Mouse (Mus musculus): ENCODE results near the gene Pla2g4b. TPM values are rescaled to one million over a fixed set of nuclear protein-coding genes. Genes with fewer than 3 reads are reported as not detected.

The Pla2g4b gene
- polyA plus RNA-seq, 1 experiment from 2014 or later = 1.5 TPM

- H3K4me3 ChIP-seq (ENCODE audit: low read depth, low read length) = no peak overlapping the region
- no peak for DNase-seq (ENCODE audit: low spot score)
- WGBS = 76% methylated on average over 8 of the region's 8 CpGs
Observed at GRCm38 (mm10) chr2:120062248-120062647, 29.0 kb downstream of the Pla2g4b start.

DNA sequence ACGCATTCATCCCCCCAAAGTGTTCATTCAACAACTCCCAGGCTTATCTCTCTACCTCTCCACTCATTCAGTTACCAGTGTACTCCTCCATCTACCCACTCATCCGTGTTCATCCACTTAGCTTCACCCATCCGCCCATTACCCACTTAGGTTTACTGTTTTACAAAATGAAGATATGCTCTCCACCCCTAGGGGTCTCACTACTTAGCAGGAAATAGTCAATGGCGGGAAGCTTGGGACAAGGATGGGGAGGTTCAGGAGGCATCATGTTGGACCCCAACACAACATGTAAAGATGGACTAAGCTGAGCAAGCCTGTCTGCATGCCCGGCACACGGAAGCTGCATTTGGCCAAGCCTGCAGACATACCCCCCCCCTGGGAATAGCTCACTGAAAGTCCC, 31.4 kb downstream of the Pla2g4b start:
- ATAC-seq (replicated peaks; ENCODE audit: low FRiP score) = no peak
- no peak for DNase-seq (ENCODE audit: low spot score)
- no peaks in the 10 kb centered on the region for H3K4me1 ChIP-seq (replicated peaks; ENCODE audit: control insufficient read depth, insufficient read depth, low read length)
- H3K4me3 ChIP-seq (ENCODE audit: low read depth, low read length) = no peak overlapping the region
- no peak overlapping the region for H3K9ac ChIP-seq (ENCODE audit: low read length)
- H3K27ac ChIP-seq (ENCODE audit: low read depth, low read length) = no peak overlapping the region
- no peak overlapping the region for H3K4me2 ChIP-seq (ENCODE audit: low read depth, low read length, severe bottlenecking)
- no peaks in the 10 kb centered on the region for H3K27me3 ChIP-seq (ENCODE audit: control insufficient read depth, insufficient read depth, low read length)
- no peaks in the 10 kb centered on the region for H3K36me3 ChIP-seq (ENCODE audit: control insufficient read depth, insufficient read depth, low read length)
- no peaks in the 10 kb centered on the region for H3K9me3 ChIP-seq (ENCODE audit: control insufficient read depth, low read length)
- 83% methylated on average over 6 of the region's 6 CpGs for WGBS

More at GRCm38 (mm10) chr2:120062248-120062647, 29.0 kb downstream of the Pla2g4b start:
- H3K9me3 ChIP-seq (ENCODE audit: control insufficient read depth, low read length) = no peaks in the 10 kb centered on the region
- H3K4me1 ChIP-seq (replicated peaks; ENCODE audit: control insufficient read depth, insufficient read depth, low read length) = no peaks in the 10 kb centered on the region
- ATAC-seq (replicated peaks; ENCODE audit: low FRiP score) = no peak
- no peak overlapping the region for H3K9ac ChIP-seq (ENCODE audit: low read length)
- H3K27ac ChIP-seq (ENCODE audit: low read depth, low read length) = no peak overlapping the region
- no peak overlapping the region for H3K4me2 ChIP-seq (ENCODE audit: low read depth, low read length, severe bottlenecking)
- no peaks in the 10 kb centered on the region for H3K27me3 ChIP-seq (ENCODE audit: control insufficient read depth, insufficient read depth, low read length)
- no peaks in the 10 kb centered on the region for H3K36me3 ChIP-seq (ENCODE audit: control insufficient read depth, insufficient read depth, low read length)

- Histone ChIP-seq H3K4me2 (ENCODE audit: low read depth, low read length, severe bottlenecking) (no peak overlapping the region), H3K27ac (ENCODE audit: low read depth, low read length) (no peak overlapping the region), H3K36me3 (ENCODE audit: control insufficient read depth, insufficient read depth, low read length) (no peaks in the 10 kb centered on the region), H3K9me3 (ENCODE audit: control insufficient read depth, low read length) (no peaks in the 10 kb centered on the region), H3K9ac (ENCODE audit: low read length) (no peak overlapping the region), H3K4me1 (replicated peaks; ENCODE audit: control insufficient read depth, insufficient read depth, low read length) (no peaks in the 10 kb centered on the region), H3K4me3 (ENCODE audit: low read depth, low read length) (no peak overlapping the region), H3K27me3 (ENCODE audit: control insufficient read depth, insufficient read depth, low read length) (no peaks in the 10 kb centered on the region)
- 89% methylated on average over 10 of the region's 10 CpGs for WGBS
- ATAC-seq (replicated peaks; ENCODE audit: low FRiP score) (no peak), DNase-seq (ENCODE audit: low spot score) (no peak)
Observed at GRCm38 (mm10) chr2:120065243-120065642, 32.0 kb downstream of the Pla2g4b start.

DNA sequence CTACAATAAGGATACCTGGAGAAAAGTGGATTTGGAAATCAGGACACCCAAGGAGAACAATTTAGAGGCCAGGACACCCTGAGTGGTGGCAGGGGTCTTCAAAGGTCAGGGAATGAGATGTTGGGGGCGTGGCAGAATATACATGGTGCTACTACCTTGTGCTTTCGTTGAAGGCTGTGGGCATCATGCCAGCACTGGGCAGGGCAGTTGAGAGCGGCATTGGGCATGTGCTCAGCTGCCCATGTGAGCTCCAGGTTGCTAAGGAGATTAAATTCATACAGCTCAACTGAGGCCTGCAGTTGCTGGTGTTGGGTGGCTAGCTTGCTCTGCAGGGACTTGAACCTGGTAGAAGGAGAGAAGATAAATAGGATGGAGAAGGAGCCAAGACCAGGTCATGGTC, 33.0 kb downstream of the Pla2g4b start:
- WGBS = 91% methylated on average over 3 of the region's 3 CpGs
- ATAC-seq (replicated peaks; ENCODE audit: low FRiP score) = no peak
- no peak overlapping the region for H3K4me3 ChIP-seq (ENCODE audit: low read depth, low read length)
- no peak overlapping the region for H3K4me2 ChIP-seq (ENCODE audit: low read depth, low read length, severe bottlenecking)
- H3K27me3 ChIP-seq (ENCODE audit: control insufficient read depth, insufficient read depth, low read length) = no peaks in the 10 kb centered on the region
- no peaks in the 10 kb centered on the region for H3K4me1 ChIP-seq (replicated peaks; ENCODE audit: control insufficient read depth, insufficient read depth, low read length)
- no peaks in the 10 kb centered on the region for H3K9me3 ChIP-seq (ENCODE audit: control insufficient read depth, low read length)
- H3K9ac ChIP-seq (ENCODE audit: low read length) = no peak overlapping the region
- H3K36me3 ChIP-seq (ENCODE audit: control insufficient read depth, insufficient read depth, low read length) = no peaks in the 10 kb centered on the region
- no peak for DNase-seq (ENCODE audit: low spot score)
- no peak overlapping the region for H3K27ac ChIP-seq (ENCODE audit: low read depth, low read length)

DNA sequence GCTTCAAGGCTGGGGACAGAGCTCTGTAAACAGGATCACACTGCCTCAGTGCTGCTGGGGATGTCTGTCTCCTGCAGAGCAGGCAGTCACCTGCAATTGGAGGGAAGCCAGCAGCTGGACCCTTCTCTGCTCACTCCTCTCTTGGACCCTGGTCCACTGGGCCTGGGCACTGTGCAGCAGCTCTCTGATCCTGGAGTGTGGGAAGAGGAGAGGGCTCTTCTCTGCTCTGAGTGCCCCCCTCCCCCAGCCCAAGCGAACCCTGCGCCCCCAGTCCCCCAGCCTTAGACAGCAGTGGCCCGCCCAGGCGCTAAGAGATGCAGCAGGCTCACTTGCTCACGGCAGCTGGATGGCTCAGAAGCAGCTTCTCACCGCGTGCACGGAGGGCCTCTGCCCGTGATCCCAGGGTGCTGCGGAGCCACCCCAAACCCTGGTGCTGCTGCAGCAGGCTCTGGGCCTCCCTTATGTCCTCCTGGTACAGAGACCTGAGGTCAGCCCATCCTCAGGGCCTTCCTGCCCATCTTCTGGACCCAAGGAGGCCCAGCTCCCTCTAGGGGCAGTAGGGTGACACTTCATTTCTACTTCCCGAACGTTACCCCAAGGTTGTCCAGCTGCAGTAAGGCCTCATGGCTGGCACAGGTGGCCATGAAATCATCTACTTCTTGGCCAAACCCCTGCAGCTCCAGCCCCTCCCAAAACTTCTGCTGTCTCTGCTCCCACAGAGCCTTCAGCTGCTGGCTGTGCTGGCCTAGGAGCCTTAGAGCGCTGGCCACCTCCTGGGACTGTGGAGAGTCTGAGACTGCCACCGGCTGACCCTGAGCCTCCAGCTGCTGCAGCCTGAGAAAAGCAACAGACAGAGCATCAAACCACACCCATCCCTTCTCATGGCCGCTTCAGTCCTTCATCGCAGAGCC, 35.6 kb downstream of the Pla2g4b start:
- Histone ChIP-seq H3K36me3 (ENCODE audit: control insufficient read depth, insufficient read depth, low read length) (no peaks in the 10 kb centered on the region), H3K9me3 (ENCODE audit: control insufficient read depth, low read length) (no peaks in the 10 kb centered on the region), H3K4me1 (replicated peaks; ENCODE audit: control insufficient read depth, insufficient read depth, low read length) (no peaks in the 10 kb centered on the region), H3K4me3 (ENCODE audit: low read depth, low read length) (no peak overlapping the region), H3K4me2 (ENCODE audit: low read depth, low read length, severe bottlenecking) (no peak overlapping the region), H3K9ac (ENCODE audit: low read length) (no peak overlapping the region), H3K27me3 (ENCODE audit: control insufficient read depth, insufficient read depth, low read length) (no peaks in the 10 kb centered on the region), H3K27ac (ENCODE audit: low read depth, low read length) (no peak overlapping the region)
- peak; percentile 68 for DNase-seq (ENCODE audit: low spot score)
- 37% methylated on average over 16 of the region's 16 CpGs for WGBS
- ATAC-seq (replicated peaks; ENCODE audit: low FRiP score) = 0 out of 2 replicates have a peak, but pooled peaks have one; percentile 27

- Histone ChIP-seq H3K27me3 (ENCODE audit: control insufficient read depth, insufficient read depth, low read length) (no peaks in the 10 kb centered on the region), H3K27ac (ENCODE audit: low read depth, low read length) (no peak overlapping the region), H3K4me2 (ENCODE audit: low read depth, low read length, severe bottlenecking) (no peak overlapping the region), H3K9me3 (ENCODE audit: control insufficient read depth, low read length) (no peaks in the 10 kb centered on the region), H3K36me3 (ENCODE audit: control insufficient read depth, insufficient read depth, low read length) (no peaks in the 10 kb centered on the region), H3K4me3 (ENCODE audit: low read depth, low read length) (no peak overlapping the region), H3K9ac (ENCODE audit: low read length) (no peak overlapping the region), H3K4me1 (replicated peaks; ENCODE audit: control insufficient read depth, insufficient read depth, low read length) (no peaks in the 10 kb centered on the region)
- DNase-seq (ENCODE audit: low spot score) = no peak
- 81% methylated on average over 8 of the region's 8 CpGs for WGBS
- no peak for ATAC-seq (replicated peaks; ENCODE audit: low FRiP score)
Observed at GRCm38 (mm10) chr2:120069466-120069990, 36.3 kb downstream of the Pla2g4b start.

- 89% methylated on average over 4 of the region's 4 CpGs for WGBS
- Histone ChIP-seq H3K36me3 (ENCODE audit: control insufficient read depth, insufficient read depth, low read length) (no peaks in the 10 kb centered on the region), H3K4me3 (ENCODE audit: low read depth, low read length) (no peak overlapping the region), H3K4me1 (replicated peaks; ENCODE audit: control insufficient read depth, insufficient read depth, low read length) (peaks cover 5% of the 10 kb centered on the region; the same call in 1 of the 2 replicates), H3K9ac (ENCODE audit: low read length) (no peak overlapping the region), H3K9me3 (ENCODE audit: control insufficient read depth, low read length) (no peaks in the 10 kb centered on the region), H3K27me3 (ENCODE audit: control insufficient read depth, insufficient read depth, low read length) (peaks cover 17% of the 10 kb centered on the region), H3K27ac (ENCODE audit: low read depth, low read length) (no peak overlapping the region), H3K4me2 (ENCODE audit: low read depth, low read length, severe bottlenecking) (no peak overlapping the region)
- DNase-seq (ENCODE audit: low spot score) (no peak), ATAC-seq (replicated peaks; ENCODE audit: low FRiP score) (no peak)
Observed at GRCm38 (mm10) chr2:120074096-120074495, 40.9 kb downstream of the Pla2g4b start.

DNA sequence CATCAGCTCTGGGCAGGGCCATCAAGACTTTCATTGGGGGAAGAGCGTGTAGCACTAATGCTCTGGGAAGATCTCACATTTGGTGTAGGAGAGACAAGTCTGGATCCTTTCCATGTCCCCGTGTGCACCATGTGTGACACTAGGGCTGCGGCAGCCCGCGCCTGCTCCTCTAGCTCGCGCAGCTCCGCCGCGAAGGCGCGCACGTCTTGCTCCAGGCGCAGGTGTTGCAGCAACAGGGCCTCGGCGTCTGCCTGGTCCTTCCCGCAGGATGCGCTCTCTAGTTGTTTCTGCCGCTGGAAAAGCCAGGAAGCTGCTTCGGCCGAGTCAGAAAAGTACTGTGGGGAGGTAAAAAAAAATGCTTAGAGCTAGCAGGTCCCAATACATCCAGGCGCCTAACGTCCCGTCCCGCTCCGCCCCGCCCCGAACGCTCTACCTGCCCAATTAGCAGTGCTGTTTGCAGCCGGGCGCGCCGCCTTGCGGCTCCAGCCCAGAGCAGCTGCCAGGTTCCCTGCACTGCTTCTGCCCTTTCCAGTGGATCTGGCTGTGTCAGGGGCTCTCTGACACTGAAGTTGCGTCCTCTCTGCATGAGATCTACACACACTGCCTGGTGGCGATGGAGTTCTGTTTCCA, 43.0 kb downstream of the Pla2g4b start:
- H3K9ac ChIP-seq (ENCODE audit: low read length) = peak overlapping the region; percentile 12; the same call in 1 of the 2 replicates
- peaks cover 5% of the 10 kb centered on the region; the same call in 1 of the 2 replicates for H3K4me1 ChIP-seq (replicated peaks; ENCODE audit: control insufficient read depth, insufficient read depth, low read length)
- peak overlapping the region; percentile 62 for H3K4me2 ChIP-seq (ENCODE audit: low read depth, low read length, severe bottlenecking)
- no peak overlapping the region for H3K27ac ChIP-seq (ENCODE audit: low read depth, low read length)
- DNase-seq (ENCODE audit: low spot score) (peak; percentile 82), ATAC-seq (replicated peaks; ENCODE audit: low FRiP score) (no peak; the same call in 1 of the 2 replicates)
- under 1% methylated on average over 36 of the region's 36 CpGs for WGBS
- H3K4me3 ChIP-seq (ENCODE audit: low read depth, low read length) = peak overlapping the region; percentile 31
- H3K9me3 ChIP-seq (ENCODE audit: control insufficient read depth, low read length) = no peaks in the 10 kb centered on the region
- H3K27me3 ChIP-seq (ENCODE audit: control insufficient read depth, insufficient read depth, low read length) = peaks cover 17% of the 10 kb centered on the region
- no peaks in the 10 kb centered on the region for H3K36me3 ChIP-seq (ENCODE audit: control insufficient read depth, insufficient read depth, low read length)
